Mouse (Mus musculus) layer of hippocampus, adult 2 months (tissue): ENCODE results near the gene Gm49342. TPM values are rescaled to one million over a fixed set of nuclear protein-coding genes. Genes with fewer than 3 reads are reported as not detected.
"Not testable (repeated sequence)": the region's sequence is repeated elsewhere in the genome, so short reads cannot be mapped to it uniquely, and the experiment has no call there.

Experiments
- DNase-seq, 2 experiments: peaks; one replicate each; pipeline ENCODE4 v3.0.0; 2022; ENCODE audit warnings: low spot score in 2 of 2
- H3K27ac ChIP-seq: fragments of 200-600 bp; 2 replicates; pipeline ENCODE4 v1.8.1; 2022
- H3K4me3 ChIP-seq: fragments of 200-600 bp; 2 replicates; pipeline ENCODE4 v1.8.1; 2022; ENCODE audit warnings: mild to moderate bottlenecking
- CTCF ChIP-seq: fragments of 200-600 bp; conservative IDR thresholded peaks from 2 replicates; pipeline ENCODE4 v1.8.1; 2022; ENCODE audit warnings: antibody characterized with exemption, mild to moderate bottlenecking, moderate library complexity
- total RNA-seq, 2 experiments: library from RNA; stranded (reverse); gene quantifications; 2 replicates each; pipeline ENCODE4 v1.2.3; 2021

The Gm49342 gene
- total RNA-seq, 2 experiments from 2014 or later, result 5.2 to 12.0 TPM

- no peak for DNase-seq
- Histone ChIP-seq H3K4me3 (no peak overlapping the region), H3K27ac (no peak overlapping the region)
- no peak for TF ChIP-seq CTCF
Measured at GRCm38 (mm10) chr14:50955487-50955886, 11.2 kb downstream of the Gm49342 start.

GRCm38 (mm10) chr14:50955942-50956508 is 11.7 kb downstream of the Gm49342 start, which contains the start of gene Pnp2:
TSS of gene Pnp2 (plus strand) at chr14:50955992.
- Histone ChIP-seq H3K27ac (peak within 1 kb of the TSS; percentile 53; the same call in 1 of the 2 replicates), H3K4me3 (peak within 1 kb of the TSS; percentile 39)
- peak; percentile 55 for TF ChIP-seq CTCF
- DNase-seq, result peak in 1 of 2 experiments; percentile 48

- peak overlapping the region; percentile 39; the same call in 1 of the 2 replicates for H3K4me3 ChIP-seq
- peak overlapping the region; percentile 53; the same call in 1 of the 2 replicates for H3K27ac ChIP-seq
- not testable (repeated sequence) for DNase-seq
Measured at GRCm38 (mm10) chr14:50956724-50957123, 12.4 kb downstream of the Gm49342 start.

GRCm38 (mm10) chr14:50957146-50957545 is 12.8 kb downstream of the Gm49342 start:
- DNase-seq, H3K27ac ChIP-seq, H3K4me3 ChIP-seq: not testable (repeated sequence)

GRCm38 (mm10) chr14:50958289-50958995 is 14.1 kb downstream of the Gm49342 start:
- H3K27ac ChIP-seq, H3K4me3 ChIP-seq, DNase-seq: not testable (repeated sequence)

GRCm38 (mm10) chr14:50968216-50968980 is 24.1 kb downstream of the Gm49342 start:
- H3K27ac ChIP-seq, result peak overlapping the region; percentile 73
- TF ChIP-seq CTCF, result no peak
- no peak for DNase-seq
- H3K4me3 ChIP-seq, result no peak overlapping the region

GRCm38 (mm10) chr14:50969041-50969440 is 24.7 kb downstream of the Gm49342 start:
- Histone ChIP-seq H3K27ac (peak overlapping the region; percentile 83), H3K4me3 (no peak overlapping the region)
- no peak for DNase-seq
- no peak for TF ChIP-seq CTCF

GRCm38 (mm10) chr14:50969558-50970544 is 25.5 kb downstream of the Gm49342 start:
- peak overlapping the region; percentile 83 for H3K27ac ChIP-seq
- TF ChIP-seq CTCF, result no peak
- no peak overlapping the region for H3K4me3 ChIP-seq
- DNase-seq, result peak; percentile 54 to 78

- no peak for TF ChIP-seq CTCF
- Histone ChIP-seq H3K4me3 (no peak overlapping the region), H3K27ac (peak overlapping the region; percentile 83)
- DNase-seq, result no peak
Measured at GRCm38 (mm10) chr14:50970822-50971221, 26.5 kb downstream of the Gm49342 start.

- H3K27ac ChIP-seq, DNase-seq, H3K4me3 ChIP-seq: not testable (repeated sequence)
Measured at GRCm38 (mm10) chr14:50973054-50973453, 28.7 kb downstream of the Gm49342 start.

GRCm38 (mm10) chr14:50973700-50974099 is 29.4 kb downstream of the Gm49342 start:
- DNase-seq, result no peak
- H3K4me3 ChIP-seq, result no peak overlapping the region
- TF ChIP-seq CTCF, result no peak
- no peak overlapping the region for H3K27ac ChIP-seq

- Histone ChIP-seq H3K4me3 (no peak overlapping the region), H3K27ac (no peak overlapping the region)
- DNase-seq, result no peak
- TF ChIP-seq CTCF, result no peak
Measured at GRCm38 (mm10) chr14:50975001-50975400, 30.7 kb downstream of the Gm49342 start.
